Mouse (Mus musculus): ENCODE results near the gene Dap3. TPM values are rescaled to one million over a fixed set of nuclear protein-coding genes. Genes with fewer than 3 reads are reported as not detected.
"Not testable (repeated sequence)": the region's sequence is repeated elsewhere in the genome, so short reads cannot be mapped to it uniquely, and the experiment has no call there.

Gene Dap3
- total RNA-seq (2015; ENCODE audit: low replicate concordance) (40.2 and 46.2 TPM in 2 replicates), total RNA-seq (2017; ENCODE audit: low replicate concordance) (27.0 and 28.7 TPM in 2 replicates)

GRCm38 (mm10) chr3:88950576-88951326 lies at the start of gene Dap3, which contains the start of gene Ash1l:
Gene Dap3 (minus strand): TSS chr3:88951181.
Gene Ash1l (plus strand): TSS chr3:88950622.
- peak; percentile 84 for ATAC-seq (replicated peaks; ENCODE audit: low FRiP score, poor library complexity, severe bottlenecking)

GRCm38 (mm10) chr3:88992793-88993192 lies 41.8 kb upstream of the Dap3 start:
- no peak for ATAC-seq (replicated peaks; ENCODE audit: low FRiP score, poor library complexity, severe bottlenecking)

GRCm38 (mm10) chr3:88983921-88984381 lies 33.0 kb upstream of the Dap3 start:
- ATAC-seq (replicated peaks; ENCODE audit: low FRiP score, poor library complexity, severe bottlenecking) = no peak

GRCm38 (mm10) chr3:88981206-88982010 lies 30.4 kb upstream of the Dap3 start:
- no peak for ATAC-seq (replicated peaks; ENCODE audit: low FRiP score, poor library complexity, severe bottlenecking)

- no peak for ATAC-seq (replicated peaks; ENCODE audit: low FRiP score, poor library complexity, severe bottlenecking)
Measured at GRCm38 (mm10) chr3:88975012-88975411, 24.0 kb upstream of the Dap3 start.

GRCm38 (mm10) chr3:88963211-88963610 lies 12.2 kb upstream of the Dap3 start:
- not testable (repeated sequence) for ATAC-seq (replicated peaks; ENCODE audit: low FRiP score, poor library complexity, severe bottlenecking)

- no peak for ATAC-seq (replicated peaks; ENCODE audit: low FRiP score, poor library complexity, severe bottlenecking)
Measured at GRCm38 (mm10) chr3:88953736-88954135, 2.8 kb upstream of the Dap3 start.

GRCm38 (mm10) chr3:88953246-88953645 lies 2.3 kb upstream of the Dap3 start:
- ATAC-seq (replicated peaks; ENCODE audit: low FRiP score, poor library complexity, severe bottlenecking) = no peak

GRCm38 (mm10) chr3:88951327-88951800 lies 383 bp upstream of the Dap3 start:
- no peak for ATAC-seq (replicated peaks; ENCODE audit: low FRiP score, poor library complexity, severe bottlenecking)

GRCm38 (mm10) chr3:88949786-88950575 lies 1.0 kb downstream of the Dap3 start:
- ATAC-seq (replicated peaks; ENCODE audit: low FRiP score, poor library complexity, severe bottlenecking) = peak; percentile 76

- no peak for ATAC-seq (replicated peaks; ENCODE audit: low FRiP score, poor library complexity, severe bottlenecking)
Measured at GRCm38 (mm10) chr3:88944109-88944508, 6.9 kb downstream of the Dap3 start.

- no peak for ATAC-seq (replicated peaks; ENCODE audit: low FRiP score, poor library complexity, severe bottlenecking)
Measured at GRCm38 (mm10) chr3:88942316-88942880, 8.6 kb downstream of the Dap3 start.

GRCm38 (mm10) chr3:88939749-88940148 lies 11.2 kb downstream of the Dap3 start:
- ATAC-seq (replicated peaks; ENCODE audit: low FRiP score, poor library complexity, severe bottlenecking) = peak; percentile 77

- no peak for ATAC-seq (replicated peaks; ENCODE audit: low FRiP score, poor library complexity, severe bottlenecking)
Measured at GRCm38 (mm10) chr3:88939071-88939470, 11.9 kb downstream of the Dap3 start.

- no peak for ATAC-seq (replicated peaks; ENCODE audit: low FRiP score, poor library complexity, severe bottlenecking)
Measured at GRCm38 (mm10) chr3:88929501-88929900, 21.5 kb downstream of the Dap3 start.

GRCm38 (mm10) chr3:88925651-88926050 lies 25.3 kb downstream of the Dap3 start:
- ATAC-seq (replicated peaks; ENCODE audit: low FRiP score, poor library complexity, severe bottlenecking) = no peak

- ATAC-seq (replicated peaks; ENCODE audit: low FRiP score, poor library complexity, severe bottlenecking) = no peak
Measured at GRCm38 (mm10) chr3:88923989-88924591, 26.9 kb downstream of the Dap3 start.

GRCm38 (mm10) chr3:88921411-88921810 lies 29.6 kb downstream of the Dap3 start:
- no peak for ATAC-seq (replicated peaks; ENCODE audit: low FRiP score, poor library complexity, severe bottlenecking)

- ATAC-seq (replicated peaks; ENCODE audit: low FRiP score, poor library complexity, severe bottlenecking) = no peak
Measured at GRCm38 (mm10) chr3:88918981-88919380, 32.0 kb downstream of the Dap3 start.

All from erythroblast, adult 5-6 weeks (primary cell).